Mouse (Mus musculus): ENCODE measurements at regions not wholly inside any gene's neighbourhood (a gene's known extent, or its start where the extent isn't known, plus 50 kb on each side); places are given as distances from the start of the nearest gene placed in this dataset.
A peak's percentile ranks its signal among the peaks of the same experiment; 100 is the strongest.

- DNase-seq: no peak
Measured at GRCm38 (mm10) chr1:135665484-135665883, 54.4 kb upstream of the Csrp1 start.

GRCm38 (mm10) chr1:135668331-135668730 is 51.5 kb upstream of the Csrp1 start:
- no peak for DNase-seq

- no peak for DNase-seq
Measured at GRCm38 (mm10) chr1:135668951-135669350, 50.9 kb upstream of the Csrp1 start.

- peak; percentile 68 to 79 for DNase-seq
Measured at GRCm38 (mm10) chr1:135669803-135670202, 50.1 kb upstream of the Csrp1 start.

Data from kidney, postnatal 4 days (tissue).